Mouse (Mus musculus) embryonic facial prominence, embryonic 10.5 days (tissue): ENCODE results near the gene Mttp. TPM values are rescaled to one million over a fixed set of nuclear protein-coding genes. Genes with fewer than 3 reads are reported as not detected.
A peak's percentile ranks its signal among the peaks of the same experiment; 100 is the strongest.

ENCODE experiments used
- DNase-seq: peaks from one replicate; pipeline ENCODE4 v3.0.0-alpha.2; 2017; ENCODE audit warnings: low spot score
- H3K27ac ChIP-seq: fragments of 300-500 bp; sonication (generic); replicated peaks from 2 replicates; pipeline ENCODE4 v1.5.1; 2016; ENCODE audit warnings: mild to moderate bottlenecking
- H3K27me3 ChIP-seq: fragments of 300-500 bp; sonication (generic); replicated peaks from 2 replicates; pipeline ENCODE4 v1.6.1; 2016; ENCODE audit warnings: low read depth, mild to moderate bottlenecking; ENCODE audit not compliant: poor library complexity, severe bottlenecking
- H3K36me3 ChIP-seq: fragments of 300-500 bp; sonication (generic); replicated peaks from 2 replicates; pipeline ENCODE4 v1.6.1; 2016; ENCODE audit warnings: mild to moderate bottlenecking, moderate library complexity
- H3K4me1 ChIP-seq: fragments of 300-500 bp; sonication (generic); 2 replicates; pipeline ENCODE4 v1.6.1; 2016
- H3K4me3 ChIP-seq: fragments of 300-500 bp; sonication (generic); 2 replicates; pipeline ENCODE4 v1.5.1; 2016; ENCODE audit warnings: mild to moderate bottlenecking, moderate library complexity
- H3K9me3 ChIP-seq: fragments of 300-500 bp; sonication (generic); 2 replicates; pipeline ENCODE4 v1.6.1; 2016; ENCODE audit warnings: mild to moderate bottlenecking
- WGBS: fragments of 180-500 bp; shearing (Covaris S2); methylation state at CpG from one replicate; pipeline ENCODE4 v1.1.7; 2016; 5-methylcytosine and 5-hydroxymethylcytosine counted together
- polyA plus RNA-seq: library from polyadenylated mRNA; unstranded; fragments of >200 nt; fragmentation: Nextera tagmentation; extraction: Ambion mirVana; gene quantifications from 2 replicates; pipeline ENCODE4 v1.2.1, GENCODE M21; 2016

Mttp gene
- polyA plus RNA-seq, 1 experiment from 2014 or later, result 9.8 TPM

DNA sequence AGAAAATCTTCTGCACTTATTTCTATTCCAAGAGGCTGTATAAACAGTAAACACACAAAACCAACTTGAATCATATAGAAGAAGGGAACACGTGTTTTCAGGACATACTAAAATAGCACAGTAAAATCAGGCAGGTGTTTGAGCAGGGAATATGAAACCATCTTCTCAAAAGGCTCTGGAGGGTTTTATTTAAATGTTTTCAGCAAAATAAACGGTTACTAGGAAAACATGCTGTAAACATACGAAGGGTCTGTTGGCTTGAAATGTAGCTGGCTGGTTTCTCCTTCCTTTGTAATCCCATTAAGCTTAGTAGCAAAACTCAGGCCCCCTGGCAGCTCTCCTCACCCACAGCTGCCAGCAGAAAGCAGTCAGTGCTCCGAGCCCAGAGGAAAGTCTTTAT, 86.5 kb downstream of the Mttp start:
- Histone ChIP-seq H3K36me3 (no peaks in the 10 kb centered on the region), H3K4me3 (no peak overlapping the region), H3K9me3 (no peaks in the 10 kb centered on the region), H3K4me1 (peaks cover 5% of the 10 kb centered on the region), H3K27ac (no peak overlapping the region), H3K27me3 (no peaks in the 10 kb centered on the region)
- WGBS, result 44% methylated on average over 4 of the region's 4 CpGs
- DNase-seq, result no peak

DNA sequence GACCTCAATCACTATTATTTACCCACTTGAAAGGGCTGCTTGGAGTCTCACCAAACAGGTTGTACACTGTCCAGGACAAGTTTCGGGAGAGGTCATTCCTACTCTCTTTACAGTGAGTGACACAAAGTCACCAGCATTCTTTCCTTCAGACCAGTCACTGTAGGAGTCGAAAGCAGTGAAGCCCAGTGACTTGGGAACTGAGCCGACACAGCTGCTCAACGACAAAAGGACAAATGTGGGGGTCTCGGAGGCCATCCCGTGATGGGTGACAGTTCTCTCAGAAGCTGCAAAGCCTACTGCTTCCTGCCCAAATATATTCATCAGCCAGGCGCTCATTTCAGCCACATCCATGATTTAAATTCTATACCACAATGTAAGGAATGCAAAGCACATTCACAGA, 87.8 kb downstream of the Mttp start:
- no peaks in the 10 kb centered on the region for H3K36me3 ChIP-seq
- no peak overlapping the region for H3K4me3 ChIP-seq
- WGBS, result 78% methylated on average over 7 of the region's 7 CpGs

DNA sequence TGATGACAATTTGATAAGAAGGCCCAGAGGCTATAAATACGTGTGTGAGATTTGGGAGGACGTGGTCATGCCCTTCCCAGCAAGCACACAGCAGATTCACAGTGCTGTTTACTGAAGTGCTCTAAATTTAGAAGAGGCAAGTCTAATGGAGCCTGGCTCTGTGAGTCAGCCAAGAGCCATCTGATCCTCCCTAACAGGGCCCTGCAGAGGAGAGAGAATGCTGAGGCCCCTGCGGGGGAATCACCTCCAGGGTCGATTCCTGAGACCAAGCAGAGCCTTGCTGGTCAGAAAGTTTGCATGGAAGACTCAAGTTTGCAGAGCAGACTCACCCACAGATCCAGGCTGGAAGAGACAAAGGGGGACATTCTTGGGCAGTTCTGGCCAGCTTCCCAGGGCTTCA, 90.8 kb downstream of the Mttp start:
- DNase-seq, result no peak
- H3K27ac ChIP-seq, result peak overlapping the region; percentile 16; the same call in 1 of the 2 replicates
- H3K36me3 ChIP-seq, result no peaks in the 10 kb centered on the region
- WGBS, result 38% methylated on average over 4 of the region's 4 CpGs
- H3K9me3 ChIP-seq, result no peaks in the 10 kb centered on the region
- no peaks in the 10 kb centered on the region for H3K27me3 ChIP-seq
- H3K4me1 ChIP-seq, result peaks cover 5% of the 10 kb centered on the region
- H3K4me3 ChIP-seq, result no peak overlapping the region

More for the DNA sequence above, 87.8 kb downstream of the Mttp start:
- Histone ChIP-seq H3K27ac (no peak overlapping the region), H3K4me1 (peaks cover 5% of the 10 kb centered on the region), H3K9me3 (no peaks in the 10 kb centered on the region), H3K27me3 (no peaks in the 10 kb centered on the region)
- no peak for DNase-seq

DNA sequence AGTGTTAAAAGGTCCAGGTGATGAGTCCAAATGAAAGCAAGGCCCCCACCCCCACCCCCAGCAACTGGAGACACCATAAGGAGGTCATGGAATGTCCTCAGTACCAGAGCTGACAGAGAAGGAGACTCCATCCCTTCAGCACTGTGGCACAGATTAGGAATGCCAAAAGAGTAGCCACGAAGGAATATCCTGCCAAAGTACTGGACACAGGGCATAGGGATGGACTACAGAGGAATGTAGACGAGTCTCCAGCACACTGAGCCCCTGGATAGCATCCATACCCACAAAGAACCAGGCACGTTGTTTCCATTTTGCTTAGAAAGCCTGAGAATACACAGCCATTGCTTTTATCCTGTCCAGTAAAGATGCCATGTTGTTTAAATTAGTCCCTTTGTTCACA, 93.3 kb downstream of the Mttp start:
- Histone ChIP-seq H3K9me3 (no peaks in the 10 kb centered on the region), H3K4me3 (no peak overlapping the region)
- DNase-seq, result no peak

DNA sequence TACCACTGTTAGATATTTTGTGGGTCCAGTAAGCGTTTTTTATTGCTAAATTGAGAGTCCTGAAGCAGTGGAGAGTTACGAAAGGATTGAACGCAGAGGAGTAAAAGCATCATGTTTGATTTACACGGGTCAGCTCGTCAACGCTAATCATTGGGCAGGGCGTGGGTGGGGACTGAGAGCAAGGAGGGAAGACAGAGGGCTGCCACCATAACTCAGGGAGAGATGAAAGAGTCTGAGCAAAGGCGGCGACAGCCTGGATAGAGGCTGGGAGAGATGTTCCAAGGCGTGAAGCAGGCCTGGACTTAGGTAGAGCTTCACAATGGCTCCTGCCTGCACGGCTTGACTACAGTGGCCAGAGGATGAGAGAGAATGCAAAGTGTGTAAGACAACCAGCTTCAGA, 94.0 kb downstream of the Mttp start:
- Histone ChIP-seq H3K4me3 (no peak overlapping the region), H3K36me3 (no peaks in the 10 kb centered on the region), H3K4me1 (peaks cover 5% of the 10 kb centered on the region), H3K27ac (no peak overlapping the region), H3K9me3 (no peaks in the 10 kb centered on the region), H3K27me3 (no peaks in the 10 kb centered on the region)
- no peak for DNase-seq
- WGBS, result 89% methylated on average over 11 of the region's 11 CpGs

More for the DNA sequence above, 93.3 kb downstream of the Mttp start:
- Histone ChIP-seq H3K27ac (no peak overlapping the region), H3K4me1 (peaks cover 5% of the 10 kb centered on the region), H3K36me3 (no peaks in the 10 kb centered on the region), H3K27me3 (no peaks in the 10 kb centered on the region)
- 77% methylated on average over 3 of the region's 3 CpGs for WGBS

DNA sequence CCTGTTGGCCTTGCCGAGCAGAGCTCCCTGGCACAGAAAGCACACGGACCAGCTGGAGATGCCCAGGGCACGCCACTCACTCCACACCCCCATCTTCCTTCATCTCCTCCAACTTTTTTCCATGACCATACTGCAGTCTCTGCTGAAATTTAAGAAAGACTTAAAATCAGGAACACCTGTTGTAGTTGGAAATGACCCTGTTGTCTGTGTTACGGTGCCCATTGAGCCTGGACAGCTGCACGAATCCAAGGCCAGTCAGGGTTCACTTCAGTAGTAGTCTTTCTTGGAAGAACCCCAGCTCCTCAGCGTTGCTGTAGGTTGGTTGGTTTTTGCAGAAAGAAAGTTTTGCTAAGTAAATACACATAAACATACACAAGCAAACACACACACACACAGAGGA, 95.2 kb downstream of the Mttp start:
- H3K4me1 ChIP-seq, result peaks cover 5% of the 10 kb centered on the region
- no peaks in the 10 kb centered on the region for H3K9me3 ChIP-seq
- H3K36me3 ChIP-seq, result no peaks in the 10 kb centered on the region
- no peak overlapping the region for H3K4me3 ChIP-seq
- H3K27ac ChIP-seq, result no peak overlapping the region
- no peaks in the 10 kb centered on the region for H3K27me3 ChIP-seq
- no peak for DNase-seq
- WGBS, result 82% methylated on average over 6 of the region's 6 CpGs

DNA sequence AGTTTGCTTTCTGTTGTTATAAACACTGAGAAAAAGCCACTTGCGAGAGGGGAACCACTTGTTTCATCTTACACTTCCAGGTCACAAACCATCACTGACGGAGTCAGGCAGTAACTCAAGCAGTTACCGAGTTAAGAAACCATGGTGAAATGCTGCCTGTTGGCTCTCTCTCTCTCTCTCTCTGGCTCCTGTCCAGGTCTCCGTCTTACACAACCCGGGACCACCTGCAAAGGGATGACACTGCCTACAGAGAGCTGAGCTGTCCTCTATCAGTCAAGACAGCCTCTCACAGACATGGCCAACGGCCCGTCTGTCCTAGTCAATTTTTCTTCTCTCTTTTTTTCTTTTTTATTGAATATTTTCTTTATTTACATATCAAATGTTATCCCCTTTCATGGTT, 101.5 kb downstream of the Mttp start:
- no peaks in the 10 kb centered on the region for H3K36me3 ChIP-seq
- no peak for DNase-seq
- 88% methylated on average over 7 of the region's 7 CpGs for WGBS
- no peaks in the 10 kb centered on the region for H3K9me3 ChIP-seq
- 0 out of 2 replicates have a peak, but pooled peaks cover 4% of the 10 kb centered on the region for H3K4me1 ChIP-seq
- no peak overlapping the region for H3K4me3 ChIP-seq
- H3K27me3 ChIP-seq, result no peaks in the 10 kb centered on the region
- no peak overlapping the region for H3K27ac ChIP-seq

DNA sequence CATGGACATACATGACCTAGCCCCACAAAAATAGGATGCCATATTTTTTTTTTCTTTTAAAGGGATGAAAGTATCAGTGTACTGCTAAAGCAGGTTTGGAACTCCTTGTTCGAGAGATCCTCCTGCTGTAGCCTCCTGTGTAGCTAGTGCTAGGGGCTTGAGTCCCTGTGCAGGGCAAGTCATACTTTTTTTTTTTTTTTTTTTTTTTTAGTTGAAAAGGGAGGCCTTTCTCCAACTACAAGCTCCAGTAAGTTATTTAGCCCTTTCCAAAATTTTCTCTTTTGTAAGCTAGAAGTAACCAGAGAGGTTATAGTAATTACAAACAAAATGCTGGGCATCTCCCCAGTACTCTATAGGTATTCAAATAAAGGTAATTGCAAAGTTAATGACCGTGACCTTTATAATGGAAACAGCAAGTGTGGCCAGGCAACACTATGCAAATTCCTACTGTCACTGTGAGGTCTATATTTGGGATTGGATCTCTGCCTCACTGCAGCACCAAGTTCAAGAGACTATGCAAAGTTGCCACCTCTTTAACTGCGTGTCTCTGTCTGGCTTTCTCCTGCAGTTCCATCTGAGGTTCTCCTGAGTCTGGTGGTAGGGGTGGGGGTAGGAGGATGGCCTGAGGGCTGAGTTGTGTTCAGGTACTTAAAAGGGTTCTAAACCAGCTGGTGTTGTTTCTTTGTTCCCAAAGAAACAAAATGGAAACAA, 103.0 kb downstream of the Mttp start:
- H3K27ac ChIP-seq, result no peak overlapping the region
- H3K4me3 ChIP-seq, result no peak overlapping the region
- DNase-seq, result no peak
- H3K4me1 ChIP-seq, result 0 out of 2 replicates have a peak, but pooled peaks cover 4% of the 10 kb centered on the region
- no peaks in the 10 kb centered on the region for H3K9me3 ChIP-seq
- H3K27me3 ChIP-seq, result no peaks in the 10 kb centered on the region
- no peaks in the 10 kb centered on the region for H3K36me3 ChIP-seq
- WGBS, result 56% methylated on average over 3 of the region's 3 CpGs

DNA sequence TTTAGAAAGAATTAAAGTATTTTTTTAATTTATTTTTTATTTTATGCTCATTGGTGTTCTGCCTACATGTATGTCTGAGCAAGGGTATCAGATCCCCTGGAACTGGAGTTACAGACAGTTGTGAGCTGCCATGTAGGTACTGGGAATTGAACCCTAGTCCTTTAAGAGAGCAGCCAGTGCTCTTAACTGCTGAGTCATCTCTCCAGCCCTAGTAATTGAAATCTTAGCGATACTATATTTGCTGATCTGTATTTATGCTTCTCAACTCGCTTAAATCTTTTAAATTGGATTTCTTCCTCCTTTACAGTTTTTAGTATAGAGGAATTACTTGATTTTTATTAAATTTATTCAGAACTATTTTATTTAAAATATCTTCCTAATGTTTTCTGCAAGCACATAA, 103.8 kb downstream of the Mttp start:
- Histone ChIP-seq H3K4me3 (no peak overlapping the region), H3K9me3 (no peaks in the 10 kb centered on the region), H3K36me3 (no peaks in the 10 kb centered on the region), H3K27ac (no peak overlapping the region), H3K27me3 (no peaks in the 10 kb centered on the region), H3K4me1 (0 out of 2 replicates have a peak, but pooled peaks cover 4% of the 10 kb centered on the region)
- DNase-seq, result no peak
- WGBS, result 82% methylated on average over 2 of the region's 2 CpGs

Other genes with a start within 250 kb of the Mttp start
- gene Lamtor3, start 226.5 kb downstream of the Mttp start, polyA plus RNA-seq, result 86.7 and 88.8 TPM in 2 replicates
- 2.1 and 2.3 TPM in 2 replicates for gene Dapp1, start 163.4 kb downstream of the Mttp start, polyA plus RNA-seq
- 0.04 and 0.05 TPM in 2 replicates for gene 1110002E22Rik, start 79.9 kb downstream of the Mttp start, polyA plus RNA-seq
- 0.09 TPM in 1 of 2 replicates, not detected in the other for gene Gm5105, start 77.6 kb downstream of the Mttp start, polyA plus RNA-seq
- gene Trmt10a, start 1.5 kb downstream of the Mttp start, polyA plus RNA-seq, result 18.1 and 20.0 TPM in 2 replicates
- gene 4930579F01Rik, start 48.9 kb upstream of the Mttp start, polyA plus RNA-seq, result not detected in 2 replicates
- not detected in 2 replicates for gene Adh7, start 72.8 kb upstream of the Mttp start, polyA plus RNA-seq
- not detected in 2 replicates for gene Adh1, start 116.0 kb upstream of the Mttp start, polyA plus RNA-seq
- gene Adh6a, start 168.3 kb upstream of the Mttp start, polyA plus RNA-seq, result not detected in 2 replicates
- gene Adh6b, start 196.8 kb upstream of the Mttp start, polyA plus RNA-seq, result 0.55 and 0.93 TPM in 2 replicates